Mouse (Mus musculus): ENCODE measurements around the gene Gm20388. TPM values are rescaled to one million over a fixed set of nuclear protein-coding genes. Genes with fewer than 3 reads are reported as not detected.

The Gm20388 gene
- polyA plus RNA-seq, 2 experiments, result 8.5 TPM; not detected in 1

DNA sequence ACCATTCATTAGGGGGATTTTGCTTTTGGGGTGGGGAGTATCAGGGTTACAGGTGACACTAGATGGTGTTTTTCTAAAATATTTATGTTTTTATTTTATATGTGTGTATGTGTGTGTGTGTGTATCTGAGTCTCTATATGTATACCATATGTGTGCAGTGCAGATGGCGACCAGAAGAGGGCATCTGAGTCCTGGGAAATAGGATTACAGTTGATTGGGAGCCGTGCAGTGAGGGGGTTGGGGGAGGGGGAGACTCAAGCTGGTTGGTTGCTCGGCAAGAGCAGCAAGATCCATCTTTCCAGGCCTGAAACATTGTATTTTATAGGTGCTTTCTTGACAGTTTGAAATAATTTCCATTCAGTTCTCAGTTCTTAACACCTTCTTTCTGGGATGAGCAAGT is 1816.5 kb downstream of the Gm20388 start:
- H3K36me3 ChIP-seq (replicated peaks; ENCODE audit: control insufficient read depth, insufficient read depth, low read depth), result no peaks in the 10 kb centered on the region
- no peaks in the 10 kb centered on the region for H3K4me1 ChIP-seq (replicated peaks; ENCODE audit: control insufficient read depth in 2 of 2, insufficient read depth in 2 of 2, low read length in 1 of 2)
- H3K4me3 ChIP-seq (ENCODE audit: insufficient read depth in 1 of 2, low read depth in 2 of 2, low read length in 2 of 2), result no peak overlapping the region
- ATAC-seq (ENCODE audit: insufficient read depth) (no peak), DNase-seq (ENCODE audit: low read depth in 3 of 3, low spot score in 3 of 3) (no peak)
- H3K9ac ChIP-seq (replicated peaks), result no peak overlapping the region
- no peak for TF ChIP-seq CTCF (IDR thresholded peaks at IDR 0.05; ENCODE audit: low read depth)
- no peak for TF ChIP-seq EP300 (IDR thresholded peaks at IDR 0.05; ENCODE audit: low read depth)
- WGBS (ENCODE audit: insufficient replicate concordance), result 41% methylated on average over 3 of the region's 3 CpGs
- H3K9me3 ChIP-seq (ENCODE audit: control insufficient read depth, low read length), result no peaks in the 10 kb centered on the region
- no peak overlapping the region for H3K27ac ChIP-seq
- H3K4me2 ChIP-seq (ENCODE audit: low read depth), result no peak overlapping the region
- H3K27me3 ChIP-seq (ENCODE audit: control insufficient read depth, insufficient read depth, low read length), result peaks cover 40% of the 10 kb centered on the region

DNA sequence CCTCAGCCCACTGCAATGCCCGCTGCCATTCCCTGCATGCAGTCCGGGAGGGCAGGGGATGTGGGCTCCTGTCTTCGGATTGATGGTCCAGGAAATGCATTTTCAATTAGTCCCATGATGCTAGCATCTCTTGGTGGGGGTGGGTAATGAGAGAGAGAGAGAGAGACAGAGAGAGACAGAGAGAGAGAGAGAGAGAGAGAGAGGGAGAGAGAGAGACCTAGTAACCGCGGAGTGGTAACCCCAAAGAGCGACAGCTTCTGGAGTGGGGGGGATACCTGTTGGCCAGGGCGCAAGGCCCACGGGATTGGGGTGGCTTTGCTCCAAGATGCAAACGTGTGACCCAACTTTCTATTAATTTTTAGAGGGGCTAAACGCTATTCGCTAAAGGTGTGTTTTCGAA is 1818.7 kb downstream of the Gm20388 start, which contains the start of gene Jph3:
Gene Jph3 (plus strand): TSS at position 301 of the 400 bp plus-strand sequence.
- no peak for ATAC-seq (ENCODE audit: insufficient read depth)
- H3K4me1 ChIP-seq (replicated peaks; ENCODE audit: control insufficient read depth in 2 of 2, insufficient read depth in 2 of 2, low read length in 1 of 2), result no peaks in the 10 kb centered on the region
- no peak within 1 kb of the TSS for H3K27ac ChIP-seq
- H3K4me2 ChIP-seq (ENCODE audit: low read depth), result peak within 1 kb of the TSS; percentile 29
- TF ChIP-seq EP300 (IDR thresholded peaks at IDR 0.05; ENCODE audit: low read depth), result no peak
- no peak for TF ChIP-seq CTCF (IDR thresholded peaks at IDR 0.05; ENCODE audit: low read depth)
- peaks cover 43% of the 10 kb centered on the region for H3K27me3 ChIP-seq (ENCODE audit: control insufficient read depth, insufficient read depth, low read length)
- no peaks in the 10 kb centered on the region for H3K36me3 ChIP-seq (replicated peaks; ENCODE audit: control insufficient read depth, insufficient read depth, low read depth)
- no peaks in the 10 kb centered on the region for H3K9me3 ChIP-seq (ENCODE audit: control insufficient read depth, low read length)
- 13% methylated on average over 12 of the region's 12 CpGs for WGBS (ENCODE audit: insufficient replicate concordance)
- H3K9ac ChIP-seq (replicated peaks), result no peak within 1 kb of the TSS
- no peak for DNase-seq (ENCODE audit: low read depth in 3 of 3, low spot score in 3 of 3)
- H3K4me3 ChIP-seq (ENCODE audit: insufficient read depth in 1 of 2, low read depth in 2 of 2, low read length in 2 of 2), result peak within 1 kb of the TSS in 1 of 2 experiments; percentile 29; a peak in 2 of 4 replicates

DNA sequence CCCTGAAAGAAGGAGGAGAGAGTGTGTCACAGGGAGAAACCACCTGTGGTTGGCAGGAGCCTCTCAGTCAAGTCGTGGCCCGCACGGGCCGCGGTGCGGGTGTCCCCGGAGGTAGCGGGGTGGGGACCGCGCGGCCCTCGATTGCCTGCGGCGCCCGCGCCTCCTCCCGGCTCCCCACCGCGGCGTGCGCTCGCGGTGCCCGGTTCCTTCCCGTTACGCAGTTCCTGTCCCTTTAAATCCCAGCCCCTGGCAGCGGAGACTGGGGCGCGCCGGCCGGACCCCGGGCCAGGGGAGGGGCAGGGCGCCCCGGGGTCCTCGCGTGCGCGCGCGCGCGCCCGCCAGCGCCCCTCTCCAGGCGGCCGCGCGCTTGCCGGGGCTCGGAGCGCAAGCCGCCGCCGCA is 1819.1 kb downstream of the Gm20388 start:
- peak overlapping the region; percentile 29; the same call in 1 of the 2 replicates for H3K4me2 ChIP-seq (ENCODE audit: low read depth)
- under 1% methylated on average over 42 of the region's 54 CpGs for WGBS (ENCODE audit: insufficient replicate concordance)
- DNase-seq (ENCODE audit: low read depth in 3 of 3, low spot score in 3 of 3), result no peak

DNA sequence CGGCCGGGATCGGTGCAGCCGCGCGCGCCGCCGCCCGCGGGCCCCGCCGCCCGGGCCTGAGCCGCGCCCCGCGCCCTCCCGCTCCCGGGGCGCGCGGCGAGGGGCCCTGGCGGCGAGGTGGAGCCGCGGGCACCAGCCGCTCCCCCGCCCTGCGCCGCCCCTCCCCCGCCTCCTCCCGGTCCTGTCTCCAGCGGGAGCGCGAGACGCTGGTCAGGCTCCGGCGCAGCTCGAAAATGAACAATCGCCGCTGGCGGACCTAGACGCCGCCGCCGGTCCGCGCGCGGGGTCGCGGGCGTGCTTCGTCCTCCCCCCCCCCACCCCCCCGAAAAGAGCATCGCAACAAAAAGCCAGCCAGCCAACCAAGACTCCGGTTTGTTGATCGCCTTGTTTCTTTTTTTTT is 1819.5 kb downstream of the Gm20388 start:
- Histone ChIP-seq H3K4me3 (ENCODE audit: insufficient read depth in 1 of 2, low read depth in 2 of 2, low read length in 2 of 2) (peak overlapping the region in 1 of 2 experiments; percentile 29; a peak in 2 of 4 replicates), H3K4me1 (replicated peaks; ENCODE audit: control insufficient read depth in 2 of 2, insufficient read depth in 2 of 2, low read length in 1 of 2) (no peaks in the 10 kb centered on the region), H3K4me2 (ENCODE audit: low read depth) (peak overlapping the region; percentile 29), H3K9ac (replicated peaks) (no peak overlapping the region), H3K27ac (no peak overlapping the region), H3K36me3 (replicated peaks; ENCODE audit: control insufficient read depth, insufficient read depth, low read depth) (no peaks in the 10 kb centered on the region), H3K9me3 (ENCODE audit: control insufficient read depth, low read length) (no peaks in the 10 kb centered on the region), H3K27me3 (ENCODE audit: control insufficient read depth, insufficient read depth, low read length) (peaks cover 43% of the 10 kb centered on the region)
- WGBS (ENCODE audit: insufficient replicate concordance), result under 1% methylated on average over 35 of the region's 60 CpGs
- no peak for TF ChIP-seq CTCF (IDR thresholded peaks at IDR 0.05; ENCODE audit: low read depth)
- no peak for TF ChIP-seq EP300 (IDR thresholded peaks at IDR 0.05; ENCODE audit: low read depth)
- no peak for ATAC-seq (ENCODE audit: insufficient read depth)
- no peak for DNase-seq (ENCODE audit: low read depth in 3 of 3, low spot score in 3 of 3)

More for the DNA sequence above, 1819.1 kb downstream of the Gm20388 start:
- no peak overlapping the region for H3K9ac ChIP-seq (replicated peaks)
- no peak overlapping the region for H3K27ac ChIP-seq
- H3K27me3 ChIP-seq (ENCODE audit: control insufficient read depth, insufficient read depth, low read length), result peaks cover 43% of the 10 kb centered on the region
- no peaks in the 10 kb centered on the region for H3K4me1 ChIP-seq (replicated peaks; ENCODE audit: control insufficient read depth in 2 of 2, insufficient read depth in 2 of 2, low read length in 1 of 2)
- peak overlapping the region in 1 of 2 experiments; percentile 29; a peak in 1 of 4 replicates for H3K4me3 ChIP-seq (ENCODE audit: insufficient read depth in 1 of 2, low read depth in 2 of 2, low read length in 2 of 2)
- no peak for TF ChIP-seq CTCF (IDR thresholded peaks at IDR 0.05; ENCODE audit: low read depth)
- no peak for TF ChIP-seq EP300 (IDR thresholded peaks at IDR 0.05; ENCODE audit: low read depth)
- ATAC-seq (ENCODE audit: insufficient read depth), result no peak
- H3K36me3 ChIP-seq (replicated peaks; ENCODE audit: control insufficient read depth, insufficient read depth, low read depth), result no peaks in the 10 kb centered on the region
- H3K9me3 ChIP-seq (ENCODE audit: control insufficient read depth, low read length), result no peaks in the 10 kb centered on the region

DNA sequence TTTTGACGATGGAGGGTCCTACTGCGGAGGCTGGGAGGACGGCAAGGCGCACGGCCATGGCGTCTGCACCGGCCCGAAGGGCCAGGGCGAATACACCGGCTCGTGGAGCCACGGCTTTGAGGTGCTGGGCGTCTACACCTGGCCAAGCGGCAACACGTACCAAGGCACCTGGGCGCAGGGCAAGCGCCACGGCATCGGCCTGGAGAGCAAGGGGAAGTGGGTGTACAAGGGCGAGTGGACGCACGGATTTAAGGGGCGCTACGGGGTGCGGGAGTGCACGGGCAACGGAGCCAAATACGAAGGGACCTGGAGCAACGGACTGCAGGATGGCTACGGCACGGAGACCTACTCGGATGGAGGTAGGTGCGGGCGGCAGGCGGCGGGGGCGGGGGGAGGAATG is 1820.0 kb downstream of the Gm20388 start:
- no peaks in the 10 kb centered on the region for H3K9me3 ChIP-seq (ENCODE audit: control insufficient read depth, low read length)
- peaks cover 43% of the 10 kb centered on the region for H3K27me3 ChIP-seq (ENCODE audit: control insufficient read depth, insufficient read depth, low read length)
- DNase-seq (ENCODE audit: low read depth in 3 of 3, low spot score in 3 of 3), result no peak
- no peaks in the 10 kb centered on the region for H3K36me3 ChIP-seq (replicated peaks; ENCODE audit: control insufficient read depth, insufficient read depth, low read depth)
- no peak overlapping the region for H3K4me3 ChIP-seq (ENCODE audit: insufficient read depth in 1 of 2, low read depth in 2 of 2, low read length in 2 of 2)
- H3K4me1 ChIP-seq (replicated peaks; ENCODE audit: control insufficient read depth in 2 of 2, insufficient read depth in 2 of 2, low read length in 1 of 2), result no peaks in the 10 kb centered on the region
- no peak for TF ChIP-seq EP300 (IDR thresholded peaks at IDR 0.05; ENCODE audit: low read depth)
- TF ChIP-seq CTCF (IDR thresholded peaks at IDR 0.05; ENCODE audit: low read depth), result no peak
- whole genome bisulfite sequencing (ENCODE audit: insufficient replicate concordance), result 3% methylated on average over 36 of the region's 37 CpGs
- no peak overlapping the region for H3K27ac ChIP-seq
- ATAC-seq (ENCODE audit: insufficient read depth), result no peak
- no peak overlapping the region for H3K4me2 ChIP-seq (ENCODE audit: low read depth)
- H3K9ac ChIP-seq (replicated peaks), result no peak overlapping the region

Measured in liver, embryonic 14.5 days (tissue).